Mouse (Mus musculus) cerebellum, adult 11 months (tissue): ENCODE measurements around the gene Gm20388.

Experiments
- DNase-seq: peaks from one replicate; pipeline ENCODE4 v3.0.0; 2022

Gene Gm20388

DNA sequence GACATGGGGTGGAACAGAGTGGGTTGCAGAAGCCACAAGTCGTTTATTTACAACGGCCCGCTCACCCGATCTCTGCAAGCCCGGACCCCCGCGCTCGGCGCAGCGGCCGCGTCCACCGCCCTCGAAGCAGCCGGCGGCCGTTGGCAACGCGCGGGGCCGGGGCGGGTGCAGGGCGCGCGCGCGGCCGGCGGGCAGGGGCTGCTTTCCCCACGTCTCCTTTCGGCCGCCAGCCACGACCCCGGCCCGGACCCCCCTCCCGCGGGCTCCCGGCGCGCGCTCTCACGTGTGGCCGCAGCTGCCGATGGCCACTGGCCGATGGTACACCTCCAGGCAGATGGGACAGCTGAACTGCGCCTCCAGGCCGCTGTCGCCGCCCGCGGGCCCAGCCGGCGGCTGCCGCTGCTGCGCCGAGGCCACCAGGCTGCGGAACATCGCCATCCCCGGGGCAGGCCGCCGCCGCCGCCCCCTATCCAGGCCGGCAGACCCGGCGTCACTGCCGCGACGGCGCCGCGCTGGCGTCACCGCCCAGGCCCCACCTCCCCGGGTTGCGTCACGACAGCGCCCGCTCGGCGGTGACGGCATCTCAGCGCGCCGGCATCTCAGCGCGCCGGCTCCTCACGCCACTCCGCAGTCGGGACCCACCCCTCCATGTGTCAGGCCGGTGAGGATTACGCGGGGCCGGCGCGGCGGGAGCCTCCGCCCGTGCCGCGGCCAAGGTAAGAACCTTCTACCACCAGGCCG, 2565.1 kb downstream of the Gm20388 start, which contains the start of the genes Rnf166 and Ctu2:
Gene Rnf166 (minus strand): TSS at position 485 of the 741 bp plus-strand sequence.
Gene Ctu2 (plus strand): TSS at position 564 of the 741 bp plus-strand sequence.
- peak; percentile 87 for DNase-seq

DNA sequence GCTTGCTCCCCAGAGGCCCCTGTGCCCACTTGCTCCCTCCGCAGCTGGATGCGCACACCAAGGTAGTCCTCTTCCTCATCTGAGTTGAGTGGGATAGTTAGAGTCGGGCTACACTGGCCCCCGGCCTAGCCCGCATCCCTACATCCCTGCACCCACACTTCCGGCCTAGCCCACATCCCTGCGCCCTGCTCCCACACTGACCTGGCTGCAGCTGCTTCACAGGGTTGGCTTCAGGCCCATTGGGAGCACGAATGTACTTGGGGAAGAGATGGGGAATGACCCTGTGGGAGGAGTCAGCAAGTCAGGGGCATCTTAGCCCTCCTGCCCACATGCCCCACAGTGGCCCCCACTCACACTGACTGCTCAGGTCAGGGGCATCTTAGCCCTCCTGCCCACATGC, 2571.8 kb downstream of the Gm20388 start:
- DNase-seq: no peak

DNA sequence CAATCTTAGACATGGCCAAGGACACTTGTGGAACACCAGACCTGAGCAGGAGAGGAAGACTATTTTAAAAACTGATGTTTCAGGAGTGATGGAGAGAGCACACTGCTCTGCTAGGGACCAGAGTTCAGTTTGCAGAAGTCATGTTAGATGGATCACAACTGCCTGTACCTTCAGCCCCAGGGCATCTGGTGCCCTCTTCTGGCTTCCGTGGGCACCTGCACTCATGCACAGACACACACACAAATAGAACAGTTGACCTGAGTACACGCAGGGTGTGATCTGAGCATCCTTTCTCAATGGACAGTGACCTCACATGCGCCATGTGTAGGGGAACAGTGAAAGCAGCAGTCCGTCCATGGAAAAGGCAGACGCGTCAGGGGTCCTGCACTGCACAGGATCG, 2573.2 kb downstream of the Gm20388 start:
- no peak for DNase-seq

DNA sequence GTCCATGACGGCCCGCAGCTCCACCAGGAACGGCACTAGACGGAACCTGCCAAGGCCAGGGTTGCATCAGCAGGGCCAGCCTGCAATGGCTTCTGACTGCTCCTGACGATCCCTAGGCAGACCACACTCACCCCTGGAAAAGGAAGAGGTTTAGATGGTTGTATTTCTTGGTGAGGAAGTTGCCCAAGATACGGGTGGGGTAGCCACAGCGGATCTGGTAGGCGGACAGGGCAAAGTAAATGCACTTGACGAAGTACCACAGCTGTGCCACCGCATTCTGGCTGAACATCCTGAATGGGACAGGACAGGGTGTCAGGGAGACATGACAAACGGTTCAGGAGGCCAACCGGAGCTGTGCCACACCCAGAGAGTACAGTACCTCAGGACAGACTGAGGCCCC, 2574.2 kb downstream of the Gm20388 start:
- no peak for DNase-seq

DNA sequence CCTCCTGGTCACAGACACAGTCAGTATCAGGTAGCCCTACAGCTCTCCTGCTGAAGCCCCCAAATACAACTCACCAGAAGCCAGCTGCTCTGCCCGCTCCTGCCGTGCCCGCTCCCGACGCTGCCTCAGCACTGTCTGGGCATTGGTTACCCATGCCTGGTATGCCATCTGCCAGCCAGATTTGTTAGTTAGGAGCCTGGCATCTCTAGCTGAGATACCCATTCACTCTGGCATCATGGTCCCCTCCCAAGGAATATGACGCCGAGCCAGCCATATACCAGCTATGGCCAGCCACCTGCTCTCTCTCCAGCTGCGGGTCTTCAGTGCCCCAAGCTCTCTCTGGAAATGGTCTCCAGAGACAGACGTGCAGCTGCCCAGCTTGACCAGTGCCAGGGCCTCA, 2577.7 kb downstream of the Gm20388 start:
- DNase-seq: no peak

DNA sequence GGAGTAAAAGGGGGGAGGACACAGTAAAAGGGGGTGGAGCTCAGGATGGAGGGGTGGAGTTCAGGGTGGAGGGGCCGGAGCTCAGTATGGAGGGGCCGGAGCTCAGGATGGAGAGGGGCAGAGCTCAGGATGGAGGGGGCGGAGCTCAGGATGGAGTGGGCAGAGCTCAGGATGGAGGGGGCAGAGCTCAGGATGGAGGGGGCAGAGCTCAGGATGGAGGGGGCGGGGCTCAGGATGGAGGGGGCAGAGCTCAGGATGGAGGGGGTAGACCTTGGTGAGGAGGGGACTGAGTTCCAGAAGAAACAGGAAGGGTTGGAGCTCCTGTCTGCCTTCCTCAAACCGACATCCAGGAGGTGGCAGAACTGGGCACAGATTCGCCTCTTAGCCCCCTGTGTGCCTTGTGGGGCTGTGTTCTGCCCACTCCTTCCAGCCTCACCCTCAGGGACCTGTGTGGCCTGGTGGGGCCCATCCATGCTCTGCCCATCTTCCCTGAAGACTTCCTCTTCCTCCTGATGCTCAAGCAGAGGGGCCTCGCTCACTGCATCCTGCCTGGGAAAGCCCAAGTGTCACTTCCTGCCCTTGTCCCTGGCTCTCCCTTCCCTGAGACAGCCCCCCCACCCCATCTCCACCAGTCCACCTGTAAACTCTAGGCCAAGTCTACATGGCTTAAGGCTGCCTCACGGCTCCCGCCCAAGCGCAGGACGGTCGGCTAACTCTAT, 2586.5 kb downstream of the Gm20388 start:
- no peak for DNase-seq

DNA sequence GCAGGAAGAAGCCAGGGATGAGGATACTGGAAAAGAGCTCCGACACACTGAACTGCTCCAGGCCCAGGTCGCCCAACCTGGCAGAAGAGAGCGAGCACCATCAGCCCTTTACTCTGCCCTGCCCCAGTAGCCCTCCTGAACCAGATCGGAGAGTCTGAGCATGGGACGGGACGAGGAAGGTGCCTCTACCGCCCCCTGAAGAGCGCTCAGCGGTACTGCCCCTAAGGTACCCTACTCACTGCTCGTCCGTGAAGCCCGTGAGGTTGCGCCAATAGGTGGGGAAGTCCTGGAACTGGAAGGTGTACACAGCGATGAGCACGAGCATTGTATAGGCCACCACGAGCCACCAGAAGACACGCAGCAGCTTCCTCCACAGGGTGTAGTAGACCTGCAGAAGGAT, 2587.3 kb downstream of the Gm20388 start:
- no peak for DNase-seq

DNA sequence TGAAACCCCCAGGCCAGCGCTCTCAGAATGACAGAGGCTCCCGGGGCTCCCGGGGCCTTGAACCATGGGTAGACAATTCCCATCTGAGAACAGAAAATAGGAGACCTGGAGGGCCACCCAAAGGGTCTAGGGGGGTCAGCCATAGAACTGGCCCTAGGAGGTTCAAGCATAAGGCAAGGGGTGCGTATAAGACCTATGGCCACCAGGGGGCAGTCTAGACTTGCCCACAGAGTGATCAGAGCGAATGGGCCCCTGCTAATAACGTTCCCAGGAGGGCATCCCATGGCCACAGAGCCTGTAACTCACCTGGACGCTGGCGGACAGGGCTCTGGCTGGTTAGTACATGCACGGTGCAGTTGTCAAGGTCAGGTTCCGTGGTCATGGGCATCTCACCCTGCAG, 2590.2 kb downstream of the Gm20388 start:
- peak; percentile 73 for DNase-seq

DNA sequence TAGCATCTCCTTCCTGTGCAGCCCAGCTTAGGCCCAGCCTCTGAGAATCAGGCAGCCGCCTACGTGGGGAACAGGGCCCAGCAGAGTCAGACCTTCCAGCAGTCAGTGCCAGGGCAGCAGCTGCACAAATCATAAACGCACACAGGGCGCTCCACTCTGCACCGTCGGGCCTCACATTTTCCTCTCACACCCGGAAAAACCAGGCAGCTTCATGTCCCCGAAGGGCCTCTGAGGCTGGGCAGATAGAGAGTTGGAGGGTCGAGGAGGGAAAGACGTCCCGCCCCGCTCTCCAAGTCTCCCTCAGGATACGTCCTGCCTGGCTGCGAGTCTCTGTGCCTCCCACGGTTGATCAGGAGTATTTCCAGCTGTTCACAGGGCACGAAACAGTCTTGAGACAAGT, 2600.9 kb downstream of the Gm20388 start:
- no peak for DNase-seq

DNA sequence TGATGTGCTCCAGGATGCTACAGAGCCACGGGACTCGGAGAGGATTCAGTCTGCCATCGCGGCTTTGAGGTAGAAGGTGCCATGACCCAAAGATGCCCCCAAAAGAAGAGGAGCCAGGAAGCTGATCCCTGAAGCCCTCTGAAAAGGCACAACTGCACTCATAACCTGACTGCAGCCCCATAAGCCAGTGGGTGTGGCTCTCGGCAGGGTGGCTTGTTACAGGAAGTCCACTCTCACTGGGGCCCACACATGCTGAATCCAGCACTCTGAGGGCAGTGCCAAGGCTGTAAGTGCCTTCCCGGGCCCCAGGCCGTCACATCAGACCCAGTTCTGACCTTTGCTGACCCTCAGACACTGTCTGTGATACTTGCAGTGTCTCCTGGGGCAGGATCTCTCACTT, 2601.8 kb downstream of the Gm20388 start:
- DNase-seq: no peak

DNA sequence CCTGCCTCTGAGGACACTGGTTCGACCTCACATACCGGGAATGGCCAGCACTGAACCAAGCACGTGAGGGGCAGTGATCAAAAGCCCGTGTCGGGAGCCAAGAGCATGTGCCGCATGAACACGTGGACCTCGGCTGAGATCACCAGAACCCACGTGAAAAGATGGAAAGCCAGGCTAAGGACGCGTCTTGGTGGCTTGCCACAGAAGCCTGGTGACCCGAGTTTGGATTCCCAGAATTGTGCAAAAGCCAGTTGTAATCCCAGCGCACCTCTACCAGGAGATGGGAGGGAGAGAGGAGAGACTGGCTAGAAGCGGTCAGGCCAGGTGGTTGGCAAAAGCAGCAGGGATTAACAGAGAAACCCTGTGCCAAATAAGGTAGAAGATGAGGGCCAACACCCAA, 2605.1 kb downstream of the Gm20388 start:
- DNase-seq: no peak

DNA sequence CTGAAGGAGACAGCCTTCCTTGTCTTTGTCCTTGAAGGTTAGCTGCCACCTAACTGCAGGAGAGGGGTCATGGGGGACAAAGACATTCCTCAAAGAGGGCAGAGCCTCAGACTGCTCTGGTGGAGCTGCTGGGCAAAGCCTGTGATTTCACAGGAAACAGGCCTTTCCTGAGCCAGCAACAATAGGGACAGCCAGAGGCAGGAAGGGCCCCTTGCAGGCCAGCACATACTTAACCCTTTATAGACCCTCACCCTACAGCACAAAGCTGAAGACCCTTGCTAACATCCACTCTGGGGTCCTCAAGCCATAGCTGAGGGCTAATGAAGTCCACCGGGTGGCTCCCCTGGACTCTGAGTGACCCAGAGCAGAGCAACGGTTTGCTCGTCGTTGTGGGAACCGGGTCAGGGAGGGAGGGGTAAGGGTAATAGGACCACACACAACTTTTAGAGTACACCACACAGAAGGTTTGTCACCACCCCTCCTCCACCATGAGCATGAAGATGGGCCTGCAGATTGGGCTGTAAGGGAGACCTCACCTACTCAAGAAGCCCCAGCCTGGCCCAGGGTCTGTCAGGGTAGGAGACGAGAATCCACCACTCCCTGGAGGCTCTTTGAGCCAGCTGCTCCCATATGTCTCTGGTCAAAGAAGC, 2607.0 kb downstream of the Gm20388 start:
- no peak for DNase-seq

DNA sequence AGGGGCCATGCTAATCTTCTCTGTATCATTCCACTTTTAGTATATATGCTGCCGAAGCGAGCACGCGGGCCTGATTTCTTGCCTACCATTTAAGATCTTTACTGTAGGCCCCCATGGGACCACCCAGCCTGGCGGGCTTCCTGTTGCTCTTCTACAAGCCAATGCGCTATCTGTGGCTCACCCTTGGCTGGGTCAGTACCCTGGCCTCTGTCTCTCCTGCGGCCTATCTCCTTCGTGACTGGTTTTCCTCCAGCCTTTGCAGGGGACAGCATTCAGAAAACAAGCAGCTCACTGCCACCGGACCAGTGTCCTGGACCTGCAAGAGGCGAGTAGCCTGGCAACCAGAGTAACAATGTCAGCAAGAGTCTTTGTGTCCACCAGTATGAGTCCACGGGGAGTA, 2610.0 kb downstream of the Gm20388 start:
- DNase-seq: no peak

DNA sequence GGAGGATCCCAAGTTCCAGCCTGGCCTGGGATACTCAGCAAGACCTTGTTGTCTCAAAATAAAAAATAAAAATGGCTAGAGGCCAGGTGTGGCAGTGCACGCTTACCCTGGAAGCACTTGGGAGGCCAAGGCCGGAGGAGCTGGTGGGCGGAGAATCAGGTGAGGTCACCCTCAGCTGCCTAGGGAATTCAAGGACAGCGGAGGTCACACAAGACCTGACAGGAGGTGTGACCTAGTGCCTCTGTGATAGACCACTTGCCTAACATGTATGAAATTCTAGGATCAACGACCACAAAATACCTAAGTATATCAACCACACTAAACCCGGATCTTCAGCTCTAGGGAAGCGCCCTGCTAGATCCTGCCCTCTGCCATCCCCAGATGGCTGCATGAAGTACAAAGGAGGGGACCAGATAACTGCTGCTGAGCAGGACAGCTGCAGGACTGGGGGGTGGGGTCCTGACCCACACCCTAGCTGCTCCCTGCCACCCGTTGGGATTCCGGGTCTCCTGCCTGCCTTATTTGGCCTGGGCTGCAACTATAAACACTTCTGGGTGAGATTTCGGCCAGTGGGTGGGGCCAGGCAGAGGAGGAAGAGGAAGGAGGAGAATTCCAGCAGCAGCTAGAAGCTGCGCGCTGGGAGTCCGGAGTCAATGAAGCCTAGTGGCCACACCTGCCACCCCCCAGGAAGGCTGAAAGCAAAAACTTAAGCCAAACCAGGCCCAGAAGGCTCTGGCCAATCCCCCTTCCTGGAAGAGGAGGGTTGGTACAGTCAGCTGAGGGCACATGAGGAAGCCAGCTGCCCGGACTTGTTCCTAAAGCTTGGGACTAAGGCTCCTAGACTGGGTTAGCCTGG, 2612.4 kb downstream of the Gm20388 start:
- DNase-seq: no peak

DNA sequence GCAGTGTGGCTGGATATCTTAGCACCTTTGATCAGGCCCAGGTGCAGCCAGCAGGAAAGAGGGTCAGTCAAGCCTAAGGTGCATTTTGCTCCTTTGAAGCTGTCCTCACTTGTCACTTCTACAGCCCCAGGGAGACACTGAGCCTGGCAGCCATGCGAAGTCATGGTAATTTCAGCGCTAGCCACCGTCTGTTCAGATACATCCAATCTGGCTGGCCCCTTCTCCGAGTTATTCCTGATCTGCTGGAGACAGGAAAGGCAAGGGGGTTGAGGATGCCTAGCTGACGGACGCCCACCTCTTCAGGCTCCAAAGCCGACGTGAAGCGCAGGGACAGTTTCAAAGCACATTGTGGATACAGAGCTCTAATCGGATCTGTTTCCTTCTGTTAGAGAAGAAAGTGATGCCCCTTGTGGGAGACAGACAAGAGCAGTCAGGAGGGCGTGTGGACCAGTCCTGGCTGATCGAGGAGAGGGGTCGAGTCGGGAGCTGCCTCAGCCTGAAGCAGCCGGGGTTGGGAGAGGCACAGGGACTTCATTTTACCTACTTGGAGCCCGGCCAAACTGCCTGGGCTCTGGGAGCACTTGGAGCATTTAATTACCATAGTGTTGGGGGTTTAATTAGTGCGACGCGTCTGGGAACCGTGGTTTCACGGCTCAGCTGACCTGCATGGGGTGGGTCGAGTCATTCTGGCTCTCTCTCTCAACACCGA, 2613.2 kb downstream of the Gm20388 start:
- DNase-seq: peak; percentile 20

DNA sequence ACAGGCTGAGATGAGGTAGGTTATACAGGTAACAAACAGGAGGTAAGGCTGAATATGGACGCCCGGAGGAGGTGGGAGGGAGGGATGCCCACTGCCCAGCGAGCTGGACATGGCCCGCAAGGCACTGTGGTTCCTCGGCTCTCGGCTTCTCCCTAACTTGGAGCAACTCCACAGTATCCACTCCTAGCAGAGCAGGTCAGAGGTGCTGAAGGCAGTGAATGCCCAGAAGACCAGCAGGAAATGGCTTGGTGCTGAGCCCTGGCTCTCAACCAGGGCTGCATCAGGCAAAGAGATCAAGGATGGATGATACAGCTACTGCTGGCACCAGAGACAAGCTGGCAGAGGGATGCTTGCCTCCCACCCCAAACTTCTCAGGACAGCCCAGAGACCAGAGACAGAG, 2613.9 kb downstream of the Gm20388 start:
- no peak for DNase-seq

DNA sequence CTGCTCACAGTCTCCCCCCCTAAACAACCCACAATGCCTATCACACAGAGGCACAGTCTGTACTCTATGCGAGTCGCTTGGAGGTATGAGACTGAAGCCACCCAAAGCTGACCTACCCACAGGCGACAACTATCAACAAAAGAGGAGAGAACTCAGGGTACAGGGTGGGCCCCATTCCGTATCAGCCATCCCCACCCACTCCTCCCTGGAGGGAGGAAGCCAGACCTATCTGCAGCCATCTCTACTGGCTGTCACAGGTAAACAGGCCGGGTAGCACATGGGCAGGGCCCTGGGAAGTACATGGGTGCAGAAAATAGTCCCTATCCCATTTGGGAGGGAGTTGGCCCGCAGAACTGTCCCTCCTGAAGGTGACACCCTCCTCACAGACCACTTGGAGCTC, 2614.4 kb downstream of the Gm20388 start:
- no peak for DNase-seq

DNA sequence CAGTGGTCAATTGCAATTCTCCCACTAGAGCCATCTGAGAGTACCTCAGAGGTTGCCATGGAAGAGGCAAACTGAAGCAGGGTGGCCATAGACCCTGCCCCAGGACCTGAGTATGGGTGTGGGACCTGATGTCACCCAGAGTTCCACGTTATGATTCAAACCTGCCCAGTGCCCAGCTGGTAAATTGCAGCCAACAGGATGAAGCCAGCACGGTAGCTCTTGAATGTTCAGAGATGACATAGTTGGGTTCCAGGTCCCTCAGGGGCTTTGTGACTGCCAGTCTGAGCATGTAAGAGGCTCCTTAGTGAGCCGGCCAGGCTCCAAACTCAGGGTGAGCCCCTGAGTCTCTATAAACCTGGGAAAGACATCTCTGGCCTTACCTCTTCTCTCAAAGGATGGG, 2615.4 kb downstream of the Gm20388 start:
- DNase-seq: no peak

DNA sequence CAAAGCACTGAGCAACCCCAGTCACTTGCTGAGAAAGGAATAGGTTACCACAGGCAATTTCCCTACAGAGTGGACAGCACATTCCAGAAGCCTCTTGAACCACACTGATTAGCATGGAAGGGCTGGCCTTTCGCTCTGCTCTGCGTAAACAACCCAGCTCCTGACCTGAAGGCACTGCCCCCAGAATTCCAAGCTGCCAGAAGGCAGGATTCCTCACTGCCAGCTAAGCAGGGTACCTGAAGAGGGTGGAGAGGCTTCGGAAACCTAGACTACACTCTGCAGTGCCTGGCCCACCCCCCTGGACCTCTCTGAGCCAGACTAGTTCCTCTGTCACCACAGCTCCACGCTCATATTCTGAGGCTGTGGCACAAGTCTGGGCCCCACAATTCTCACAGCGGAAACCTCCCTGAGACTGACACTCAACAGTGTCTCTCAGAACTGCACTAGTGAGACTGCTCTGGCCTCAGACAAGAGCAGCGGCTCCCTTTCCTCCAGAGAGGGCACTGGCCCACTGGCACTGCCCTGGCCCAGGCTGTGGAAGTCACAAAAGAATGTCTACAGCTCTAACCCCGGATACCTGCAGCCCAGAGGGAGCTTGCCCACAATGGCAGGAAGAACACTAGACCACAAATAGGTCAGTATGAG, 2616.0 kb downstream of the Gm20388 start:
- DNase-seq: no peak

DNA sequence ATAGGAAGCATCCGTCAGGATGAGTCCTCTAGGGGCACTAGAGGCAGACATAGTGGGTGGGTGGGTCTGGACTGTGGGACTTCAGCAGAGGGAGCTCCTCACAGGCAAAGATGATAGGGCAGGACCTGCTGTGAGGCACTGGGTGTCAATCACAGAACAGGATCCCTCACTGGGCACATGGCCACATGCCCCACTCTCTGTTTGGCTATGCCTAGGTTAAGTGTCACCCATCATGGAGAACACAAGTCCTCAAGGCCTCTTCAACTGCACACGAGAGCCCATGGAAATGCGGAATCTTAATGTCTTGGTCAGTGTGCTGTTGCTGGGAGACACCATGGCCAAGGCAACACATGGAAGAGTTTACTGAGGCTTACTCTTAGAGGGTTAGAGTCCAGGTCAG, 2617.3 kb downstream of the Gm20388 start:
- no peak for DNase-seq

DNA sequence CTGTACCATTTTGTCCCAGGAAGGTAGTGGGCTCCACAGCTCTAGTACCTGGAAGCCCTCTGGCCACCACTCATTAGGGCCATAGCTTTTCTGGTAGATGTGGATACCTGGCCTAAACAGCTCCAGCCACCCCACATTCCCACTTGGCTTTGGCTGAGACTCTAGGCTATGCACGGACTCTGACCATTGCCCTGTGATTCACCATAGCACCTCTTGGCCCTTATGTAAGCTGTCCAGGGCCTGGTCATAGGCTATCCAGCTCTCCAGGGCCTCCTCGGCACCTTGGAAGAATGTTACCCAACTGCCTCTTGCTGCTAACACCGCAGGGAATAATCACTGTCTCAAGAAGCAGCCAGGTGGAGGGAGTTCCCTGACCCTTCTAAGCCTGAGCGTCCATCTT, 2618.5 kb downstream of the Gm20388 start:
- no peak for DNase-seq

DNA sequence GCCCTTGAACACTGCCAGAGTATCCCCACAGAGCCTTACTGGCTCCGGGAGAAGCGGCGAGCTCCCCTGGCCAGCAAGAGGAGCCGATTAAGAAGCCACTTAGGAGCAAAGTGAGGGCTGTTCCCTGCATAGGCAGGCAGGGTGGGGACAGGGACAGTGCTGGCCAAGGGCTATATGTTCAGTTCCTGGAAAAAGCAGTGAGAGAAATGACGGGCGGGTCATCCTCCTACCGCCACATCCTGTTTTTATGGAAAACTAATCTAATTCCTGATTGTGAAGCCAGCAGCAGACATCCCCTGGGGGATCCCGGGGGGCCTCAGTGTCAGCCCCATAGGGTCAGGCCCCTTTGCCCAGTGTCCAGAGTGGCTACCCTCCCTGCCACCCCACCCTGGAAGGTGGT, 2620.7 kb downstream of the Gm20388 start:
- DNase-seq: no peak
